Mouse (Mus musculus) lung, postnatal 0 days (tissue): Measurements from ENCODE around the gene Fxr2.

Experiments used
- CTCF ChIP-seq: IDR thresholded peaks from 2 replicates; pipeline ENCODE4 v1.5.1; 2016; ENCODE audit warnings: antibody characterized with exemption, mild to moderate bottlenecking
- EP300 ChIP-seq: IDR thresholded peaks from 2 replicates; pipeline ENCODE4 v1.6.1; 2016; ENCODE audit warnings: antibody characterized with exemption, mild to moderate bottlenecking, control low read depth

DNA sequence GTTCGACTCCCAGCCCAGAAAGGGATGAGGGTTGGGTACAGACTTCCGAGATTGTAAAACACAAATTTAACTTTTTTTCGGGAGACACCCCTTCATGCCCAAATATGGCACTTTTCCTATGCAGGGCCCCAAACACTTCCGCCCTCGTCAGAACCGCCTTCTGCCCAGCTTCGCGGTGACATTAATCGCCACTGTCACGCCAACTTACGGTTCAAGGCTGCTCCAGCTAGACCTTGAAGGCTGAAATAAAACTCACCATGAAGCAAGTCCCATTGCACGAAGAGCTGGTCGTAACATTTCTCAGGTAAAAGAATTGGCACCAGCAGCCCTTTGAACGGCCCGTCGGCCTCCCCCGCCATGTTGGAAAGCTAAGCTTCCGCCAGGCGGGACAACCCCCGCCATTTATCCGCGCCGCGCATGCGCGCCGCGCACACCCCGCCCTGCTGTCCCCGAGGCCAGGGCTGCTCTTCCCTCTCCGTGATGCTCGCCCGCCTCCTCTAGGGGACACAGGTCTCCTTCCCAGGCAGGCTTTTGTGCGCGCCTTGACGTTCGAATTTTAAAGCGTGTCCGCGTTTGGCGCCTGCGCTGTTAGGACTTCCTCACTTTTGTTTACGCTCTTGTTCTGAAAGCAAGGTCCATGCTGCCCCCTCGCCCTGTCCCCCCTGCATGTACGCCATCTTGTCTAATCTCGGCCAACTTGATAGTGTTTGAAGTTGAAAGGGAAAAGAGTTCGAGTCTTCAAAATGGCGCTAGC lies 29.6 kb downstream of the Fxr2 start, which contains the start of gene Mpdu1:
- TF ChIP-seq CTCF (peak; percentile 74), EP300 (peak; percentile 28; the same call in 1 of the 2 replicates)
